Mouse (Mus musculus): Measurements from ENCODE around the gene Rad18. TPM values are rescaled to one million over a fixed set of nuclear protein-coding genes. Genes with fewer than 3 reads are reported as not detected.

Rad18 gene
- polyA plus RNA-seq, 1 experiment, result 11.3 TPM

DNA sequence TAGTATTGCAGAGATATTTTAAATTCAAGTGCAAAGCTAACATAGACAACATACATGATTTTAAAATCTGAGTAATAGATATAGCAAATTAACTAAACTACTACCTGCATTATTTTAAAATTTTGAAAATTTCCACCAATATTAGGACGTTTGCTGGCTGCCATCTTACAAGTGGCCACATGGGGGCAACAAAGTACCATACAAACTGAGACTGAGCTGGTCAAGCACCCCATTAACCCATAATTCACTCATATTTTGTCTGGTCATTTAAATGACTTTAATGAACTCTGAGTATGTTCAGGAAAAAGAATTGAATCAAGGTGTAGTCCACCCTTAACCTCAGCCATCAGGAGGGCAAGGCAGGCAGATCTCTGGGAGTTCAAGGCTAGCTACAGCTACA lies 3.9 kb upstream of the Rad18 start:
- Histone ChIP-seq H3K36me3 (ENCODE audit: control insufficient read depth, insufficient read depth) (no peaks in the 10 kb centered on the region), H3K79me2 (ENCODE audit: control insufficient read depth, insufficient read depth) (peaks cover 10% of the 10 kb centered on the region), H3K27me3 (ENCODE audit: control insufficient read depth, insufficient read depth, insufficient read length) (no peaks in the 10 kb centered on the region)

GRCm38 (mm10) chr6:112699115-112699514 lies 2.6 kb upstream of the Rad18 start:
- TF ChIP-seq FOSL1 (IDR thresholded peaks at IDR 0.05; ENCODE audit: insufficient read depth, low read length, poor library complexity, severe bottlenecking) (no peak), CEBPB (IDR thresholded peaks at IDR 0.05; ENCODE audit: low read depth) (no peak), CTCF (IDR thresholded peaks at IDR 0.05; ENCODE audit: control insufficient read depth, insufficient read depth, insufficient read length) (no peak), USF1 (IDR thresholded peaks at IDR 0.05; ENCODE audit: low read depth) (no peak), MAX (IDR thresholded peaks at IDR 0.05) (no peak), MYOD1 (IDR thresholded peaks at IDR 0.05; ENCODE audit: control insufficient read depth, insufficient read length, low read depth) (no peak), MYOG (IDR thresholded peaks at IDR 0.05; ENCODE audit: control insufficient read depth, extremely low read depth, insufficient read length) (no peak)

More for the DNA sequence above, 3.9 kb upstream of the Rad18 start:
- TF ChIP-seq USF1 (IDR thresholded peaks at IDR 0.05; ENCODE audit: low read depth) (no peak), CTCF (IDR thresholded peaks at IDR 0.05; ENCODE audit: control insufficient read depth, insufficient read depth, insufficient read length) (peak; percentile 41)
- Histone ChIP-seq H3K79me3 (ENCODE audit: low read depth) (peaks cover 7% of the 10 kb centered on the region), H3K4me3 (ENCODE audit: insufficient read depth, poor library complexity, severe bottlenecking) (no peak overlapping the region), H3ac (ENCODE audit: control insufficient read depth, insufficient read length, low read depth) (no peak overlapping the region)

GRCm38 (mm10) chr6:112694492-112694891 lies 2.0 kb downstream of the Rad18 start:
- Histone ChIP-seq H3K4me3 (ENCODE audit: insufficient read depth, poor library complexity, severe bottlenecking) (no peak overlapping the region), H3K27me3 (ENCODE audit: control insufficient read depth, insufficient read depth, insufficient read length) (no peaks in the 10 kb centered on the region), H3ac (ENCODE audit: control insufficient read depth, insufficient read length, low read depth) (no peak overlapping the region), H3K79me3 (ENCODE audit: low read depth) (peaks cover 42% of the 10 kb centered on the region), H3K79me2 (ENCODE audit: control insufficient read depth, insufficient read depth) (peaks cover 62% of the 10 kb centered on the region), H3K36me3 (ENCODE audit: control insufficient read depth, insufficient read depth) (peaks cover 36% of the 10 kb centered on the region)
- TF ChIP-seq MYOG (IDR thresholded peaks at IDR 0.05; ENCODE audit: control insufficient read depth, extremely low read depth, insufficient read length), result no peak
- TF ChIP-seq FOSL1 (IDR thresholded peaks at IDR 0.05; ENCODE audit: insufficient read depth, low read length, poor library complexity, severe bottlenecking), result no peak
- no peak for TF ChIP-seq USF1 (IDR thresholded peaks at IDR 0.05; ENCODE audit: low read depth)
- no peak for TF ChIP-seq CTCF (IDR thresholded peaks at IDR 0.05; ENCODE audit: control insufficient read depth, insufficient read depth, insufficient read length)
- no peak for TF ChIP-seq CEBPB (IDR thresholded peaks at IDR 0.05; ENCODE audit: low read depth)
- TF ChIP-seq MYOD1 (IDR thresholded peaks at IDR 0.05; ENCODE audit: control insufficient read depth, insufficient read length, low read depth), result no peak
- no peak for TF ChIP-seq MAX (IDR thresholded peaks at IDR 0.05)

More at GRCm38 (mm10) chr6:112699115-112699514, 2.6 kb upstream of the Rad18 start:
- Histone ChIP-seq H3K27me3 (ENCODE audit: control insufficient read depth, insufficient read depth, insufficient read length) (no peaks in the 10 kb centered on the region), H3K79me3 (ENCODE audit: low read depth) (peaks cover 20% of the 10 kb centered on the region), H3K79me2 (ENCODE audit: control insufficient read depth, insufficient read depth) (peaks cover 23% of the 10 kb centered on the region), H3ac (ENCODE audit: control insufficient read depth, insufficient read length, low read depth) (no peak overlapping the region), H3K36me3 (ENCODE audit: control insufficient read depth, insufficient read depth) (no peaks in the 10 kb centered on the region), H3K4me3 (ENCODE audit: insufficient read depth, poor library complexity, severe bottlenecking) (no peak overlapping the region)

GRCm38 (mm10) chr6:112691523-112691922 lies 5.0 kb downstream of the Rad18 start:
- no peak overlapping the region for H3K4me3 ChIP-seq (ENCODE audit: insufficient read depth, poor library complexity, severe bottlenecking)
- peaks cover 36% of the 10 kb centered on the region for H3K36me3 ChIP-seq (ENCODE audit: control insufficient read depth, insufficient read depth)
- no peak overlapping the region for H3ac ChIP-seq (ENCODE audit: control insufficient read depth, insufficient read length, low read depth)
- peaks cover 70% of the 10 kb centered on the region for H3K79me2 ChIP-seq (ENCODE audit: control insufficient read depth, insufficient read depth)
- TF ChIP-seq MYOD1 (IDR thresholded peaks at IDR 0.05; ENCODE audit: control insufficient read depth, insufficient read length, low read depth), result no peak
- TF ChIP-seq FOSL1 (IDR thresholded peaks at IDR 0.05; ENCODE audit: insufficient read depth, low read length, poor library complexity, severe bottlenecking), result no peak
- no peak for TF ChIP-seq MYOG (IDR thresholded peaks at IDR 0.05; ENCODE audit: control insufficient read depth, extremely low read depth, insufficient read length)
- no peak for TF ChIP-seq CTCF (IDR thresholded peaks at IDR 0.05; ENCODE audit: control insufficient read depth, insufficient read depth, insufficient read length)
- no peaks in the 10 kb centered on the region for H3K27me3 ChIP-seq (ENCODE audit: control insufficient read depth, insufficient read depth, insufficient read length)
- peaks cover 45% of the 10 kb centered on the region for H3K79me3 ChIP-seq (ENCODE audit: low read depth)

- H3K27me3 ChIP-seq (ENCODE audit: control insufficient read depth, insufficient read depth, insufficient read length), result no peaks in the 10 kb centered on the region
- peaks cover 42% of the 10 kb centered on the region for H3K36me3 ChIP-seq (ENCODE audit: control insufficient read depth, insufficient read depth)
- TF ChIP-seq MYOD1 (IDR thresholded peaks at IDR 0.05; ENCODE audit: control insufficient read depth, insufficient read length, low read depth) (no peak), CEBPB (IDR thresholded peaks at IDR 0.05; ENCODE audit: low read depth) (no peak), MYOG (IDR thresholded peaks at IDR 0.05; ENCODE audit: control insufficient read depth, extremely low read depth, insufficient read length) (no peak), FOSL1 (IDR thresholded peaks at IDR 0.05; ENCODE audit: insufficient read depth, low read length, poor library complexity, severe bottlenecking) (no peak), CTCF (IDR thresholded peaks at IDR 0.05; ENCODE audit: control insufficient read depth, insufficient read depth, insufficient read length) (no peak), MAX (IDR thresholded peaks at IDR 0.05) (no peak), USF1 (IDR thresholded peaks at IDR 0.05; ENCODE audit: low read depth) (no peak)
- peaks cover 59% of the 10 kb centered on the region for H3K79me2 ChIP-seq (ENCODE audit: control insufficient read depth, insufficient read depth)
- H3K4me3 ChIP-seq (ENCODE audit: insufficient read depth, poor library complexity, severe bottlenecking), result no peak overlapping the region
- H3ac ChIP-seq (ENCODE audit: control insufficient read depth, insufficient read length, low read depth), result no peak overlapping the region
- H3K79me3 ChIP-seq (ENCODE audit: low read depth), result peaks cover 22% of the 10 kb centered on the region
Observed at GRCm38 (mm10) chr6:112688033-112688432, 8.5 kb downstream of the Rad18 start.

DNA sequence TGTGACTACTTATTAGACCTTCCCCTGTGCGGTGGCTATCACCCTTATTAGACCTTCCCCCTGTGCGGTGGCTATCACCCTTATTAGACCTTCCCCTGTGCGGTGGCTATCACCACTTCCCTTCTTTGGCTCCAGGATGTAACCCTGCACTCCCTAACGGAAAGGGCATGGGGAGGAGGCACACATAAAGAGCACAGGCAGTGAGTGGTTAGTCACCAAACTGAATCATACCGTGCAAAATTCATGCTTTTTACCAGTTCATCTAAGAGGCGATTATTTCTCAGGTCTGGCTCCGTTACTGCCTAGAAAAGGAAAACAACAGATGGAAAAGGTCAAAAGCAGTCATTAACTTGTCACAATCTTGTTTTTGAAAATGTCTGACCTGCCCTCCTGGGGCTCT lies 10.0 kb downstream of the Rad18 start:
- peaks cover 15% of the 10 kb centered on the region for H3K79me3 ChIP-seq (ENCODE audit: low read depth)
- TF ChIP-seq CEBPB (IDR thresholded peaks at IDR 0.05; ENCODE audit: low read depth) (no peak), USF1 (IDR thresholded peaks at IDR 0.05; ENCODE audit: low read depth) (no peak), MYOG (IDR thresholded peaks at IDR 0.05; ENCODE audit: control insufficient read depth, extremely low read depth, insufficient read length) (no peak), FOSL1 (IDR thresholded peaks at IDR 0.05; ENCODE audit: insufficient read depth, low read length, poor library complexity, severe bottlenecking) (no peak), MAX (IDR thresholded peaks at IDR 0.05) (no peak), CTCF (IDR thresholded peaks at IDR 0.05; ENCODE audit: control insufficient read depth, insufficient read depth, insufficient read length) (no peak), MYOD1 (IDR thresholded peaks at IDR 0.05; ENCODE audit: control insufficient read depth, insufficient read length, low read depth) (no peak)

More for the DNA sequence above, 10.0 kb downstream of the Rad18 start:
- peaks cover 55% of the 10 kb centered on the region for H3K79me2 ChIP-seq (ENCODE audit: control insufficient read depth, insufficient read depth)
- H3K4me3 ChIP-seq (ENCODE audit: insufficient read depth, poor library complexity, severe bottlenecking), result no peak overlapping the region
- H3K36me3 ChIP-seq (ENCODE audit: control insufficient read depth, insufficient read depth), result peaks cover 36% of the 10 kb centered on the region
- H3K27me3 ChIP-seq (ENCODE audit: control insufficient read depth, insufficient read depth, insufficient read length), result no peaks in the 10 kb centered on the region
- no peak overlapping the region for H3ac ChIP-seq (ENCODE audit: control insufficient read depth, insufficient read length, low read depth)

Measured in C2C12 (cell line).